Mouse (Mus musculus): ENCODE results near the gene Gm10309.

Gene Gm10309

DNA sequence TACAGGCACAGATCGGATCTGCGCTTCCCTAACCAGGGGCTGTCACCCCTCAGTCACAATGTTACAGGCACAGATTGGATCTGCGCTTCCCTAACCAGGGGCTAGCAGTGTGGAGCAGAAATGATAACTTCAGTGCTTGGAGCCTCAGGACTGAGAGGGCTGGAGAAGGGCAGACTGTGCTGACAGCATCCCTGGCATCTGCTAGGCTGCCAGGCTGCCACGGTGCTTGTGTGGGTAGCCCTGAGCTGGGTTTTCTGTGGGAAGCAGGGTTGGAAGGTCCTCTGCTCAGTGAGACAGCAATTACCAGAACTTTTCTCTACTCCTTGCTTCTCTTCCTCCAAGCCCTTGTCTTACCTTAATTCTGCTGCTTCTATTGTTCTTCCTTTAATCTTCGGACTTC is 37.1 kb downstream of the Gm10309 start:
- DNase-seq = no peak

DNA sequence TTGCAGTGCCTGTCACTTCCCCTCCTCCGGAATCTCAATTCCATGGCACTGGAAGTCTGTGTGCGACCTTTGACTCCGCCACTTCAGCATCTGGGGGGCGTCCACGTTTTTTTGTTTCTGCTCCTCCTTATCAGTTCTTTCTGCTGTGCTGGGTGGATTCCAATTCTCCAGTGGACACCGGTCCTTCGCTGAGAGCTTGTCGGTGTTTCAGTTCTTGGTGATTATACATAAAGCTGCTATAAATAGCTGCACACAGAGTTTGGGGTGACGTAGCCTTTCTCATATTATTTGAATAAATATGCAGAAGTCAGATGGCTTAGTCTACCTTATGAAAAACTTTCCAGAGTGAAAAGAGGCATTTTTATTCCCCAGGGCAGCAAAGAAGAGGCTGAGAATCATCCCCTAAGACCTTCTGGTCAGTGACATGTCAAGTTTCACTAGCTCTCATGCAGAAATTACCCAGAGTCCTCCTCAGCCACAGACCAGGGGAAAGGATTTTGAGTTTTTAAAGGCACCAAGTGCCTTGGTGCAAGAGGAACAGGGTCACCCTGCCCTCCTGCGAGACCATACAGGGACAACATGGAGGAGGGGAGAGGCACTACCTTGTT is 37.6 kb downstream of the Gm10309 start:
- no peak for DNase-seq

DNA sequence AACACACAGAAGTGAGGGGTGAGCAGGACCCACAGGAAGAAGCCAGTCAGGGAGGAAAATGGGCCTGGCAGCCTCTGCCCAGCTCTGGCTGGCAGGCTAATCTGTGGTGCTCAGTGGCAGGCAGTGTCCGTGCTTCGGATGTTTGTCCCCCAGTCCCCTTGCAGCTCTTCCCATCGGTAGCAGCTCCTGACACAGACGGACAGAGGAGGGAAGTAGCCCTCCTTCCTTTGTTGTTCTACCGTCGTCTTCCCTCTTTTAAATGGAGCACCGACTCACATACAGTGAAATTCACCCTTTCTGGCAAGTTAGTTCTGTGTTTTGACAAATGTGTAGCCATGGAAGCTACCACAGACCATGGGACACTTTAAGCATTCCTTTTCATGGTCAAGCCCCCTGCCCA is 38.2 kb downstream of the Gm10309 start:
- no peak for DNase-seq

DNA sequence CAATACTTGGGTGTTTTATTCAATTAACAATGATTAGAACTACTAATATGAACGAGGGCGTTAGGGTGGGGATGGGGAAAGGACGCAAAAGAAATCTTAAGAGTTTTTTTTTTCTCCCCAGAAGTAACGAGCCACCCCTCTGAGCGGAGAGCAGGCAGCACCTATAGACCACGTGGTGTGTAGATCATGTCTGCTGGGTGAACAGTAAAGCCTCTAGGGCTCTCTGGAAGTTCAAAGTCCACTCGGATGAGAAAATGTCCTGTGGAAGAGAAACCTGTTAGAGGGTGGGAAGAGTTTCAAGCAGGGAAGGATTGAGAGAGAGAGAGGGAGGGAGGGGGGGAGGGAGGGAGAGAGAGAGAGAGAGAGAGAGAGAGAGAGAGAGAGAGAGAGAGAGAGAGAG is 38.6 kb downstream of the Gm10309 start:
- no peak for DNase-seq

DNA sequence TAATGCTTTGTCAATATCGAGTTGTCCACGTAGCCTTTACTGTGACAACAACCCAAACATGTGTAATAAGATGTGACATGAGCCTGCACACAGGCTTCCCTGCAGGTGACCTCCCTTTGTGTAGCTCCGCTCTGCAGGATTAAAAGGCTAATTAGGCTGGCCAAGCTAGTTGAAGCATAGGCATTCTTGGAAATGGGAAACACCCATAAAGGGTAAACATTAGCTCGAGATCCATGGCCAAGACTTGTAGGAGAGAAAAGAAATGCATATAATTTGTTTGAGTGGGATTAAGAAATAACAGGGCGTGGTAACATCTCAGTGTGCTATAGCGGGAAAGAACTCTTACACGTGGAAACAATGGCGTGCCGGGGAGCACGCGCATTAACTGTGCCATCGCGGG is 39.2 kb downstream of the Gm10309 start:
- DNase-seq = peak; percentile 38 to 73

DNA sequence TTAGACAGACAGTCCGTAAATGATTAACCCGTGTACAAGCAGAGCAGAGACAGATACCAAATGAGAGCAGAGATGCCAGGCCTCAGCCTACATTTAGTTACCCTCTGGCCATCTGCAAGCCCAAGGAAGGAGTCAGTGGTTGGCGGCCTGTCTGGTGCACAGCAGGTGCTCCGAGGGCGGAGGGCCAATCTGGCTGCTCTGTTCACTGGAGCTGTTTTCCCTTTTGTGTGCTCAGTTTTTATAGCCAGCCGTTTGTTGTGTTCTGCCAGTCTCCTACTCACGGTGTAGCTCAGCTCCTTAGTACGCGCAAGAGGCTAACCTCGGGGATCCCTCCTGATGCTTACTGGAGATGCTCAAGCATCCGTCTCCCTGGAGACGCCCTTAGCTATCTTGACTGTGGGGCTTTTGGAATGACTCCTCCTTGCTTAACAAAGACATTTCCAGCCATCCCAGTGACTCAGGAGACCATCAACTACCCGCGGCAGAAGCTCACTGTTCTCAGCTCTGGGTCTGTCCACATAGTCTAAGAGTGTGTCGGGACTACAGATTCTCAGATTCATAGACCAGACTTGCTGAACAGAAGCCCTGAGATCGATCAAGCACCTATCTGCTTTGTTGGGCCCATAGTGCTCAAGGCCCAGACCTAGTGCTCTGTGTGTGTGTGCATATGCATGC is 40.2 kb downstream of the Gm10309 start:
- DNase-seq = peak; percentile 33 to 61

DNA sequence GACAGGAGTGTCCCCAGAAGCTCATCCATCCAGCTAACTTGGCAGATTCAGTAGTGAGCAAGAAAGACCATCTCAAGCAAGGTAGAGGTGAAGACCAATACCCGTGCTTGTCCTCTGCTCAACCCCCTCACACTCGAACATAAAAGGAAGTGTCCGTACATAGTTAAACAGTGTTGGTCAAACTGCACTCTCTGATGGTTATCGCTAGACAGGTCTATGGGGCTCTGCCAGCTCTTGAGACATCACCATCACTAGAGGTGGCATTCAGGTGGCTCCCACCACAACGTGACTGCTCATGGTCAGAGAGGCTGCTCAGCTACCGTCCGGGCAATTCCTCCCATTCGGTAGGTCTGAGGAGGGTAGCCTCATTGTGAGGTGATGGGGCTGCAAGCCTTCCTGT is 40.8 kb downstream of the Gm10309 start:
- DNase-seq = no peak

DNA sequence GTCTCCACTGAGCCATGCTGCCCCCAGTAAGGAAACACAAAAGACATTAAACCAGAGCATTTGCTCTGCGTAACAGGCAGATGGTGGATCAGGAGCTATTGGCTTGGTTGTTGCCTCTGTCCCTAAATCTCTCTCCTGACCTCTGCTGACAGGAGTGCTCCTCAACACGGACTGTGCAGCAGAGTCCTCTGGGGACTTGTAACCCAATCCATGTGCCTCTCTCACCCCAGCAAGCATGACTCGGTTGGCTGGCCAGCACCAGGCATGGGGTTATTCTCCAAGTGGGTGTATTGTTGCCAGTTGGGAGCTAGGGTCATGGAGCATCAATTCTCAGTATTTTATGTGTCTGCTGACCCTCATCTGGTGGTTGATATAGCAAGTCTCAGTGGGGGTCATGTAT is 41.7 kb downstream of the Gm10309 start:
- no peak for DNase-seq

DNA sequence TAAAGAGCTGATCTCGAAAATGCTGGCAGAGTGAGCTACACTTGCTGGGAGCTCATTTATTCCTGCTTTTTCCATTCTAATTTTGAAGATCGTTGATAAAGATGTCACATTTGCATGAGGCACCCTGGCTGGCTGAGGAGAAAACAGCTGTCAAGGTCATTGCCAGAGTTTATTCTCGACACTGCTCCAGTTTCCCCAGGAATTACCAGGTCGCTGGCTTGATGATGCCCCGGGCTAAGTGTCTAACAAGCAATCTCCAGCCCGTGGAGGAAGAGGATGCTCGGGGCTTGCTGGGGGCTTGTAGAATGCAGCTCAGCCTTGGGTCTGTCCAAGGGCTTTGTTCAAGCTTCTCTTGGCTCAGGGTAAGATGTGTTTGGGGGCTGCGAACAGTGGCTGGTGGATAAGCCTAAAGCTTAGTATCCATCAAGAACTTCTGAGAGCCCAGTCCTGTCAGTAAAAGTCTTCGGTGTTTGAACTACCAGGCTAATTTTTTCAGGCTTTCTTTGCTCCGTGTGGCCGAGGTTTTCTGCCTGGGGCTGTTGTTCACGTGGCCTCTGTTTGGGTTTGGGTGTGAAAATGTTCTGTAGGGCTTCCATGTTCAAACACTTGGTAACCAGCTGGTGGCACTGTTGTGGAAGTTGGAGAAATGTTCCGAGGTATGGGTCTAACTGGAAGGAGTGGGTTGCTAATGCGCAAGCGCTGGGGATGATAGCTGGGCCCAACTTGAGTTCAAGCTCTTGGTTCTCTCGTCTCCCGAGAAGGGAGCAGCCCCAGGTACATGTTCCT is 44.2 kb downstream of the Gm10309 start:
- DNase-seq = no peak

DNA sequence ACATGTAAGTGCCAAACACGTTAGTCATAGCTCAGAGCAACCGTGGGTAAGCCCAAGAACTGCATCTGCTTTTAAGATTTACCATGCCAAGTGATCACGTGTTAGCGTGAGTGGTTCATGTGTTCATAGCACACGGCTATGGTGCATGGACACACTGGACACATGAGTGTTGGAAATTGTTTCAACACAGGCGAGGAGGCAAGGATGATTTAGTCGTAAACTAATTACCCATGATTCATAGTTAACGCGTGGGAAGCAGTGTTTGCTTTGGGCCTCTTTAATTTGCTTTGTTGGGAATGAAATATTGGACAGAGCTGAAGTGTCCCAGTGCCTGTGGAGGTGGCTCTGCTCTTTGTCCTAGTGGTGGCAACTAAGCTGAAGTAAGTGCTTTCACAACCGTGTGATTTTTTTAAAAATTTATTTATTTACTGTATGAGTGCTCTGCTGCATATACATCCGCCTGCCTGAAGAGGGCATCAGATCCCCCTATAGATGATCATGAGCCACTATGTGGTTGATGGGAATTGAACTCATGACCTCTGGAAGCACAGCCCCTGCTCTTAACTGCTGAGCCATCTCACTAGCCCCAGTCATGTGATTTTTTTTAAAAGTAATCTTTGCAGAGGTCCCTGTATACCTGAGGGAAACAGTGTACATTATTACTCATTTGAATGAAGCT is 46.6 kb downstream of the Gm10309 start:
- no peak for DNase-seq

DNA sequence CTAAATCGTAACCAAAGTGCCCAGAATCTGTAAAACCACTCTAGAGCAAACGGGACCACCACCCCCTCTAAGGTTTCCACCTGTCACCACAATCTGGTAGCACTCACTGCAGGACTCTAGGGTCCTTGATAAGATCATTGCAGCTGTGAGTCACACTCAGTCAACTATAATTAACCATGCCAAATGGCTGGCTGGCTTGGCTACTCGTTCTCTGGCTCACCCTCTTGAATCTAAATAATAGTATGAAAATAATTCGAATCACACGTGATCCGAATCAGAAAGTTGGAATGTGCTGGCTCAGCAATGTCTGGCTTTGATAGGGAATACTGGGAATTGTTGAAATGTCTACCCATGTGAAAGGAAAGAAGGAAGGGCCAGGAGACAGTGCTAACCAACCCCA is 48.5 kb downstream of the Gm10309 start:
- DNase-seq = no peak

DNA sequence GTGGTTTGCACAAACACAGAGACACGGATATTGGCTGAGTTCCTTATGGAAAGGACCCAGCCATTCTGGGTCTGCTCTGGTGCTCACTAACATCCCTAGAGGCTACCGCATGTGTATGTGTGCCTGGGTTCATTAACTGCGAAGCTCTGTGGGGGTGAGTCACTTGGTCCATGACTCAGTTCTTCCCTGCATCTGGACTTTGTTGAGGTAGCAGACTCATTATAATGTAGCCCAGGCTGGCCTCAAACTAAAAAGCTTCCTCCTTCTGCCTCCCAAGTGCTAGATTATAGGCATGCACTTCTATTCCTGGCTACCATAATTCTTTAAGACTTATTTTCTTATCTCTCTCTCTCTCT is 50.7 kb downstream of the Gm10309 start:
- DNase-seq = no peak

DNA sequence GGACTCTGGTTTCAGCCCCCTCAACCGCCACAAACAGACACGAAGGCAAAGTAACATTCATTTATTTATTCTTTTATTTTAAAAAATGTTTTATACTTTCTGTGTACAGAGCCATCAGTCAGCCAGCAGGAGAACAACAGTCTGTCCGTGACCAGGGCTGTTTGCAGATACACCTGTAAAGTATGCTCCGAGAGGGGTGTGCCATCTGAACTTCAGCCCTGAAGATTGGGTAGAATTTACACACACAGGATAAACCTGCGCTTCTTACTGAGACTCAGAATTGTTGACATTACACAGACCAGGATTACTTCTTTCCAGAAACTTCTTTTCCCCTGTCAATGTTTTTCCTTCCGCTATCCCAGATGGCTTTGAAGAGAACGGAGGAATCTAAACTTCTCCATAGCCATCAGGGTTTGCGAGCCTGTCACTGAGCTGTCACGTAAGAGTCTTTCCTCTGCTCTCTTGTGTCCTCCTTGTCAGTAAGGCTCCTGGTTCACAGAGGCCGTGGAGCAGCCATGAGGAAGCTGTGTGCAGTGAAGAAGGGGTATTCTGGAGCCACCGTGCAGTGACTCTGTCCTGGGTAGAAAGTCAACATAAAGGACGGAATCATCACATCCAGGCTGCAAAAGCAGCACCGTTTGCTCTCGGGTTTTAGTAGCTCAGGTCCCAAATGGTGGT is 51.2 kb downstream of the Gm10309 start:
- no peak for DNase-seq

DNA sequence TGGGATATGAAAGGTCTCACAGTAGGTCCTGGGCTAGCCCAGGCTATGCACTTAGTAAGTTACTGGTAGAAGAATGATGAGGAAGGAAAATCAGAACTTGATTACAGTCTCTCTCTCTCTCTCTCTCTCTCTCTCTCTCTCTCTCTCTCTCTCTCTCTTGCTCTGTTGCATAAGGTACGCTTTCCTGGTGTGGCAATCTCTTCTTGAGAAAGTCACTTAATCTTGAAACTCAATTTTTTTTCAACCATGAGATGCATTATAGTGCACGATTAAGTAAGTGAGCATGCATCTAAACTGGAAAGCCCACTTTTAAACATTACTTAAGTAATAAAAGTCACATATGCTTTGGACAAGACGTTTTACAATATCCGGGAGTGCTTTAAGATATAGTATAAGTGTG is 52.1 kb downstream of the Gm10309 start:
- no peak for DNase-seq

Data from kidney, adult 8-10 months (tissue).